Mouse (Mus musculus) CH12.LX (cell line): ENCODE results near the gene Peli3. TPM values are rescaled to one million over a fixed set of nuclear protein-coding genes. Genes with fewer than 3 reads are reported as not detected.

Source experiments
- DNase-seq: peaks from one replicate; pipeline ENCODE4 v3.0.0-alpha.2; 2013; ENCODE audit errors: extremely low read depth
- H3K27ac ChIP-seq: 2 replicates; pipeline ENCODE4 v1.5.1; 2012; ENCODE audit warnings: low read depth, mild to moderate bottlenecking, control low read depth, moderate library complexity; ENCODE audit not compliant: insufficient read depth
- H3K27me3 ChIP-seq: replicated peaks from 2 replicates; pipeline ENCODE3; 2012; ENCODE audit warnings: inconsistent platforms
- H3K36me3 ChIP-seq, 2 experiments: replicated peaks in 1 of 2; 2 replicates each; pipeline versions ENCODE3 to v1.6.1; 2012; ENCODE audit warnings: inconsistent platforms in 1 of 2, low read length in 1 of 2, mild to moderate bottlenecking in 1 of 2, mixed read lengths in 1 of 2, moderate library complexity in 1 of 2; ENCODE audit not compliant: control insufficient read depth in 1 of 2, insufficient read depth in 1 of 2
- H3K4me1 ChIP-seq, 2 experiments: 2 replicates each; pipeline ENCODE4 v1.6.1; 2012; ENCODE audit warnings: inconsistent platforms in 1 of 2, moderate library complexity in 1 of 2; ENCODE audit not compliant: insufficient read depth in 2 of 2, control insufficient read depth in 1 of 2
- H3K4me2 ChIP-seq: 2 replicates; pipeline ENCODE4 v1.6.1; 2012; ENCODE audit warnings: low read depth, mild to moderate bottlenecking, control low read depth; ENCODE audit not compliant: poor library complexity, insufficient read depth, severe bottlenecking
- H3K4me3 ChIP-seq, 3 experiments: fragments of 150-350 bp in 1 of 3; sonication (generic) in 1 of 3; replicated peaks in 1 of 3; 2 replicates each; pipeline versions ENCODE3 to v1.5.1; 2011 to 2012; ENCODE audit warnings: low read depth in 2 of 3, low read length in 2 of 3, mild to moderate bottlenecking in 2 of 3, moderate library complexity in 2 of 3, control low read depth in 1 of 3, improper control_type of control experiment in 1 of 3, inconsistent platforms in 1 of 3, mixed read lengths in 1 of 3; ENCODE audit not compliant: poor library complexity in 1 of 3
- H3K79me2 ChIP-seq: replicated peaks from 2 replicates; pipeline ENCODE4 v1.6.1; 2012; ENCODE audit warnings: mild to moderate bottlenecking, moderate library complexity; ENCODE audit not compliant: control insufficient read depth, poor library complexity, insufficient read depth, severe bottlenecking; ENCODE audit errors: extremely low read depth
- H3K9ac ChIP-seq: 2 replicates; pipeline ENCODE4 v1.6.1; 2012; ENCODE audit warnings: low read depth, mild to moderate bottlenecking, control low read depth, moderate library complexity; ENCODE audit not compliant: insufficient read depth
- H3K9me3 ChIP-seq: replicated peaks from 2 replicates; pipeline ENCODE3; 2012; ENCODE audit warnings: low read length, inconsistent platforms, mixed read lengths
- CTCF ChIP-seq, 2 experiments: IDR thresholded peaks in 1 of 2; conservative IDR thresholded peaks in 1 of 2; 2 replicates each; pipeline ENCODE4 v1.5.1; 2011 to 2012; ENCODE audit warnings: low read depth in 2 of 2, low read length in 2 of 2, improper control_type of control experiment in 1 of 2, inconsistent platforms in 1 of 2, mild to moderate bottlenecking in 1 of 2, moderate library complexity in 1 of 2
- ELF1 ChIP-seq: IDR thresholded peaks from 2 replicates; pipeline ENCODE4 v1.6.1; 2014; ENCODE audit warnings: low read depth, mild to moderate bottlenecking, inconsistent platforms, low read length, improper control_type of control experiment
- ETS1 ChIP-seq: conservative IDR thresholded peaks from 2 replicates; pipeline ENCODE4 v1.6.1; 2012; ENCODE audit warnings: low read depth, mild to moderate bottlenecking, inconsistent platforms, low read length, improper control_type of control experiment, moderate library complexity
- HCFC1 ChIP-seq: IDR thresholded peaks from 2 replicates; pipeline ENCODE4 v1.6.1; 2012; ENCODE audit warnings: low read depth, mild to moderate bottlenecking, inconsistent platforms, low read length, improper control_type of control experiment
- JUN ChIP-seq: IDR thresholded peaks from 2 replicates; pipeline ENCODE4 v1.6.1; 2011; ENCODE audit warnings: low read depth, mild to moderate bottlenecking, low read length, improper control_type of control experiment, moderate library complexity; ENCODE audit not compliant: insufficient read depth
- KAT2A ChIP-seq: IDR thresholded peaks from 2 replicates; pipeline ENCODE4 v1.6.1; 2012; ENCODE audit warnings: low read length, improper control_type of control experiment, inconsistent platforms; ENCODE audit not compliant: insufficient replicate concordance
- MAFK ChIP-seq: IDR thresholded peaks from 2 replicates; pipeline ENCODE4 v1.6.1; 2011; ENCODE audit warnings: low read length, improper control_type of control experiment; ENCODE audit not compliant: insufficient replicate concordance
- MAZ ChIP-seq: IDR thresholded peaks from 2 replicates; pipeline ENCODE4 v1.6.1; 2012; ENCODE audit warnings: low read depth, mild to moderate bottlenecking, inconsistent platforms, low read length, improper control_type of control experiment, moderate library complexity
- MXI1 ChIP-seq: IDR thresholded peaks from 2 replicates; pipeline ENCODE4 v1.6.1; 2011; ENCODE audit warnings: mild to moderate bottlenecking, low read depth, low read length, improper control_type of control experiment
- MYC ChIP-seq: IDR thresholded peaks from 2 replicates; pipeline ENCODE4 v1.6.1; 2011; ENCODE audit warnings: low read depth, mild to moderate bottlenecking, improper control_type of control experiment, low read length
- NELFE ChIP-seq: IDR thresholded peaks from 2 replicates; pipeline ENCODE4 v1.6.1; 2011; ENCODE audit warnings: low read depth, low read length, improper control_type of control experiment
- NRF1 ChIP-seq: IDR thresholded peaks from 2 replicates; pipeline ENCODE4 v1.6.1; 2014; ENCODE audit warnings: low read depth, mild to moderate bottlenecking, inconsistent platforms, low read length, improper control_type of control experiment, moderate library complexity
- RCOR1 ChIP-seq: conservative IDR thresholded peaks from 2 replicates; pipeline ENCODE4 v1.6.1; 2012; ENCODE audit warnings: low read depth, mild to moderate bottlenecking, inconsistent platforms, low read length, improper control_type of control experiment
- ZC3H11A ChIP-seq: IDR thresholded peaks from 2 replicates; pipeline ENCODE4 v1.6.1; 2012; ENCODE audit warnings: low read depth, mild to moderate bottlenecking, inconsistent platforms, low read length, improper control_type of control experiment
- dilution Hi-C: fragments of 300-500 bp; cut with MboI; formaldehyde crosslinking; loops from 2 replicates; pipeline ENCODE4 v1.14.3; 2020; ENCODE audit warnings: low sequenced_read_pairs; ENCODE audit not compliant: extremely low pct_unique_long_range_greater_than_20kb, extremely low pct_ligation_motif_present
- in situ Hi-C: fragments of 300-500 bp; cut with MboI; formaldehyde crosslinking; loops from 3 replicates; pipeline ENCODE4 v1.14.3; 2019; ENCODE audit warnings: low sequenced_read_pairs, low pct_ligation_motif_present, low pct_unique_long_range_greater_than_20kb, mixed read lengths
- polyA plus RNA-seq: library from polyadenylated mRNA; unstranded; fragments of >175 nt; gene quantifications from 2 replicates; pipeline ENCODE4 v1.2.1, GENCODE M21; 2012; ENCODE audit warnings: low read depth; ENCODE audit not compliant: insufficient read length
- total RNA-seq, 2 experiments: library from RNA; depleted of rRNA; stranded (reverse); fragments of 300-350 nt in 1 of 2; fragments of >200 nt in 1 of 2; gene quantifications; 2 replicates each; pipeline ENCODE4 v1.2.3; 2012 to 2014

Peli3 gene
- total and polyA plus RNA-seq, 3 experiments: 0.07 to 0.42 TPM; not detected in 1

GRCm38 (mm10) chr19:4896780-4897520 is 46.0 kb downstream of the Peli3 start:
- no peaks in the 10 kb centered on the region for H3K9me3 ChIP-seq
- no peaks in the 10 kb centered on the region for H3K27me3 ChIP-seq
- H3K4me2 ChIP-seq: no peak overlapping the region
- no peaks in the 10 kb centered on the region for H3K4me1 ChIP-seq
- DNase-seq: no peak
- no peak overlapping the region for H3K9ac ChIP-seq
- TF ChIP-seq RCOR1 (no peak), HCFC1 (no peak), MAZ (no peak), CTCF (conservative IDR thresholded peaks at IDR 0.05 in 1 of 2, IDR thresholded peaks at IDR 0.05 in 1 of 2; ENCODE audit: low read depth in 2 of 2, low read length in 2 of 2) (no peak), ELF1 (no peak), ZC3H11A (no peak), MXI1 (no peak), NELFE (no peak), JUN (no peak), MYC (no peak), MAFK (no peak)
- dilution Hi-C loops: no loop called here
- H3K27ac ChIP-seq: no peak overlapping the region
- H3K79me2 ChIP-seq: no peaks in the 10 kb centered on the region
- in situ Hi-C loops: no loop called here
- no peak overlapping the region for H3K4me3 ChIP-seq
- H3K36me3 ChIP-seq: peaks cover 0 to 37% of the 10 kb centered on the region in 2 experiments

GRCm38 (mm10) chr19:4891798-4892197 is 51.1 kb downstream of the Peli3 start:
- Histone ChIP-seq H3K9ac (no peak overlapping the region), H3K9me3 (no peaks in the 10 kb centered on the region), H3K4me3 (no peak overlapping the region), H3K36me3 (peaks cover 0 to 49% of the 10 kb centered on the region in 2 experiments), H3K79me2 (no peaks in the 10 kb centered on the region), H3K27me3 (no peaks in the 10 kb centered on the region), H3K4me2 (no peak overlapping the region)
- dilution Hi-C loops: no loop called here
- TF ChIP-seq ETS1 (no peak), KAT2A (no peak), CTCF (conservative IDR thresholded peaks at IDR 0.05 in 1 of 2, IDR thresholded peaks at IDR 0.05 in 1 of 2; ENCODE audit: low read depth in 2 of 2, low read length in 2 of 2) (no peak), NRF1 (no peak), HCFC1 (no peak)
- TF ChIP-seq, all 38 proteins: peak for 0
- no peak for DNase-seq
- Histone ChIP-seq H3K4me1 (no peaks in the 10 kb centered on the region), H3K27ac (no peak overlapping the region)
- in situ Hi-C loops: no loop called here
